Mouse (Mus musculus): ENCODE results near the gene Gm17617.

Gene Gm17617
- long read RNA-seq, experiment 1: 0 reads
- long read RNA-seq, experiment 2: 0 reads

- intact Hi-C loops (cut with DNase I): no loop called here
Observed at GRCm38 (mm10) chr13:55133448-55133847, at the start of gene Gm17617. Gm17617 (minus strand) TSS chr13:55133548.

- intact Hi-C loops (cut with DNase I): loop anchor here (5.0 kb wide), 1 partner anchor 45 kb away; no protein-coding TSS in a partner anchor
Observed at GRCm38 (mm10) chr13:55182173-55182894, 49.0 kb upstream of the Gm17617 start.

GRCm38 (mm10) chr13:55181786-55182172 is 48.4 kb upstream of the Gm17617 start:
- intact Hi-C loops (cut with DNase I): loop anchor here (5.0 kb wide), 1 partner anchor 46 kb away; no protein-coding TSS in a partner anchor

GRCm38 (mm10) chr13:55179591-55179990 is 46.2 kb upstream of the Gm17617 start:
- intact Hi-C loops (cut with DNase I): loop anchor here (2.0 to 5.0 kb wide), 3 partner anchors 42 to 381 kb away; partner anchors contain the start of gene Zfp346

GRCm38 (mm10) chr13:55178556-55178955 is 45.2 kb upstream of the Gm17617 start:
- intact Hi-C loops (cut with DNase I): loop anchor here (2.0 to 5.0 kb wide), 3 partner anchors 41 to 380 kb away; partner anchors contain the start of gene Zfp346

- intact Hi-C loops (cut with DNase I): loop anchor here (2.0 to 5.0 kb wide), 3 partner anchors 41 to 379 kb away; partner anchors contain the start of gene Zfp346
Observed at GRCm38 (mm10) chr13:55177903-55178496, 44.7 kb upstream of the Gm17617 start.

- intact Hi-C loops (cut with DNase I): loop anchor here (5.0 kb wide), 2 partner anchors 39 to 69 kb away; partner anchors contain the start of gene Zfp346
Observed at GRCm38 (mm10) chr13:55176265-55176664, 42.9 kb upstream of the Gm17617 start.

- intact Hi-C loops (cut with DNase I): no loop called here
Observed at GRCm38 (mm10) chr13:55174347-55174746, 41.0 kb upstream of the Gm17617 start.

GRCm38 (mm10) chr13:55172336-55172770 is 39.0 kb upstream of the Gm17617 start:
- intact Hi-C loops (cut with DNase I): no loop called here

- intact Hi-C loops (cut with DNase I): no loop called here
Observed at GRCm38 (mm10) chr13:55171517-55172335, 38.4 kb upstream of the Gm17617 start.

GRCm38 (mm10) chr13:55168958-55169369 is 35.6 kb upstream of the Gm17617 start:
- intact Hi-C loops (cut with DNase I): no loop called here

GRCm38 (mm10) chr13:55168255-55168654 is 34.9 kb upstream of the Gm17617 start:
- intact Hi-C loops (cut with DNase I): no loop called here

- intact Hi-C loops (cut with DNase I): no loop called here
Observed at GRCm38 (mm10) chr13:55167798-55168197, 34.5 kb upstream of the Gm17617 start.

GRCm38 (mm10) chr13:55166806-55167725 is 33.7 kb upstream of the Gm17617 start:
- intact Hi-C loops (cut with DNase I): no loop called here

GRCm38 (mm10) chr13:55165831-55166339 is 32.5 kb upstream of the Gm17617 start:
- intact Hi-C loops (cut with DNase I): no loop called here

- intact Hi-C loops (cut with DNase I): no loop called here
Observed at GRCm38 (mm10) chr13:55163553-55163952, 30.2 kb upstream of the Gm17617 start.

GRCm38 (mm10) chr13:55162365-55162764 is 29.0 kb upstream of the Gm17617 start:
- intact Hi-C loops (cut with DNase I): no loop called here

- intact Hi-C loops (cut with DNase I): no loop called here
Observed at GRCm38 (mm10) chr13:55153951-55154350, 20.6 kb upstream of the Gm17617 start.

- intact Hi-C loops (cut with DNase I): no loop called here
Observed at GRCm38 (mm10) chr13:55152621-55153415, 19.5 kb upstream of the Gm17617 start, which contains the start of gene Fgfr4. Fgfr4 (plus strand) TSS chr13:55152640.

All from adrenal gland (tissue).